Mouse (Mus musculus) common myeloid progenitor, adult 5-6 weeks (primary cell): ENCODE data around the gene Ptpn5. TPM values are rescaled to one million over a fixed set of nuclear protein-coding genes. Genes with fewer than 3 reads are reported as not detected.

Experiments used
- total RNA-seq: library from RNA; stranded (forward); fragments of 200-1000, 187-1606 nt; gene quantifications from 2 replicates; pipeline ENCODE4 v1.2.3, GENCODE M21; 2017

Ptpn5 gene
- total RNA-seq, 1 experiment from 2014 or later: not detected

Other genes starting within 250 kb of the Ptpn5 start
- 42.0 and 46.4 TPM in 2 replicates for gene Tsg101, start 213.7 kb downstream of the Ptpn5 start, total RNA-seq
- 12.7 and 14.1 TPM in 2 replicates for gene Uevld, start 175.2 kb downstream of the Ptpn5 start, total RNA-seq
- gene Gm9999, start 150.1 kb downstream of the Ptpn5 start, total RNA-seq: not detected in 2 replicates
- gene Spty2d1, start 125.3 kb downstream of the Ptpn5 start, total RNA-seq: 33.4 and 38.7 TPM in 2 replicates
- 0.63 and 2.5 TPM in 2 replicates for gene Tmem86a, start 83.1 kb downstream of the Ptpn5 start, total RNA-seq
- not detected in 2 replicates for gene Mrgpra6, start 71.2 kb upstream of the Ptpn5 start, total RNA-seq
- gene Mrgpra9, start 119.2 kb upstream of the Ptpn5 start, total RNA-seq: 0.58 TPM in 1 of 2 replicates, not detected in the other
- not detected in 2 replicates for gene Mrgpra1, start 220.6 kb upstream of the Ptpn5 start, total RNA-seq